Mouse (Mus musculus): ENCODE measurements around the gene Cmtm6. TPM values are rescaled to one million over a fixed set of nuclear protein-coding genes. Genes with fewer than 3 reads are reported as not detected.
"Not testable (repeated sequence)": the region's sequence is repeated elsewhere in the genome, so short reads cannot be mapped to it uniquely, and the experiment has no call there.

The Cmtm6 gene
- polyA plus RNA-seq, 1 experiment: 76.2 TPM

DNA sequence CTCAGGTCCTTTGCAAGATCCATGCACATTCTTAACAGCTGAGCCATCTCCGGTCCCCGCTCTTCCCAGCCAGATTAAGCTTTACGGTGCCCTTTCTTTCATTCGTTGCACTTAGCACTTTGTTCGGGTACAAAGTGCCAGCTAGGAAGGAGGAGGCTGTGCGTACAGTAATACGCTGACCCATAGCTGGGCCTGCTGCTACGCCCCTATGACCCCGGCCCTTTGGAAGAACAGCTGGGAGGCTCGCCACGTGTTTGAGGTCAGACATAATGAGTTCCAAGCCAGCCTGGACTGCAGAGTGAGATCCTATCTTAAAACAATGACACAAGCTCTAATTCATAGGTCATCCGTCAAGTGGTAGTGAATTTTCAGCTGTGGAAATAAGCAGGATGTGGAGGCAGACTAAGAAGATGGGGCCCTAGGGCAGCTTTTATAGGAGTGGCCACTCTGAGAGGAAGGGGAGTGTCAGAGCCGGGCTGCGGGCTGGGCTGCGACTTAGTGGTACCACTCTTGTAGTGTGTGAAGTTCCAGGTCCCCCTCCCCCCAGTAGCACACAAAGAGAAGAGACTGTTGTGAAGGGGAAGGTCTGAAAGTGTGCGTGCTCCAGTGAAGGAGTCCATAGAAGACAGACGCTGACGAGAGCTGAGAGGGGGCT is 14.1 kb upstream of the Cmtm6 start:
- WGBS: 96% methylated on average over 18 of the region's 18 CpGs
- TF ChIP-seq POLR2A (IDR thresholded peaks at IDR 0.05; ENCODE audit: control insufficient read depth, extremely low read depth, insufficient read depth, low read length, poor library complexity): no peak
- no peak for TF ChIP-seq CTCF (IDR thresholded peaks at IDR 0.05; ENCODE audit: borderline replicate concordance, control insufficient read depth, extremely low read depth, insufficient read depth, low read length, poor library complexity)
- Histone ChIP-seq H3K27ac (ENCODE audit: control insufficient read depth, insufficient read depth, low read length) (no peak overlapping the region), H3K4me1 (replicated peaks; ENCODE audit: control insufficient read depth, insufficient read depth, low read length) (no peaks in the 10 kb centered on the region), H3K4me3 (ENCODE audit: control insufficient read depth, insufficient read depth, low read length) (no peak overlapping the region), H3K27me3 (ENCODE audit: control insufficient read depth, insufficient read depth, low read length) (no peaks in the 10 kb centered on the region), H3K36me3 (ENCODE audit: control insufficient read depth, insufficient read depth, low read length) (peaks cover 52% of the 10 kb centered on the region)
- DNase-seq: no peak

GRCm38 (mm10) chr9:114727315-114727714 is 3.6 kb upstream of the Cmtm6 start:
- DNase-seq: no peak
- peaks cover 7% of the 10 kb centered on the region for H3K4me1 ChIP-seq (replicated peaks; ENCODE audit: control insufficient read depth, insufficient read depth, low read length)
- no peak overlapping the region for H3K27ac ChIP-seq (ENCODE audit: control insufficient read depth, insufficient read depth, low read length)
- TF ChIP-seq POLR2A (IDR thresholded peaks at IDR 0.05; ENCODE audit: control insufficient read depth, extremely low read depth, insufficient read depth, low read length, poor library complexity): no peak
- no peak for TF ChIP-seq CTCF (IDR thresholded peaks at IDR 0.05; ENCODE audit: borderline replicate concordance, control insufficient read depth, extremely low read depth, insufficient read depth, low read length, poor library complexity)
- peaks cover 20% of the 10 kb centered on the region for H3K36me3 ChIP-seq (ENCODE audit: control insufficient read depth, insufficient read depth, low read length)
- H3K27me3 ChIP-seq (ENCODE audit: control insufficient read depth, insufficient read depth, low read length): no peaks in the 10 kb centered on the region
- 2% methylated on average over 3 of the region's 3 CpGs for WGBS
- no peak overlapping the region for H3K4me3 ChIP-seq (ENCODE audit: control insufficient read depth, insufficient read depth, low read length)

GRCm38 (mm10) chr9:114728432-114728831 is 2.5 kb upstream of the Cmtm6 start:
- H3K4me3 ChIP-seq (ENCODE audit: control insufficient read depth, insufficient read depth, low read length); H3K36me3 ChIP-seq (ENCODE audit: control insufficient read depth, insufficient read depth, low read length); H3K27ac ChIP-seq (ENCODE audit: control insufficient read depth, insufficient read depth, low read length); H3K27me3 ChIP-seq (ENCODE audit: control insufficient read depth, insufficient read depth, low read length); H3K4me1 ChIP-seq (replicated peaks; ENCODE audit: control insufficient read depth, insufficient read depth, low read length); DNase-seq: not testable (repeated sequence)
- 85% methylated on average over 2 of the region's 2 CpGs for WGBS

GRCm38 (mm10) chr9:114729911-114730805 is 758 bp upstream of the Cmtm6 start:
- Histone ChIP-seq H3K27ac (ENCODE audit: control insufficient read depth, insufficient read depth, low read length) (peak overlapping the region; percentile 40), H3K4me1 (replicated peaks; ENCODE audit: control insufficient read depth, insufficient read depth, low read length) (peaks cover 13% of the 10 kb centered on the region), H3K27me3 (ENCODE audit: control insufficient read depth, insufficient read depth, low read length) (no peaks in the 10 kb centered on the region), H3K36me3 (ENCODE audit: control insufficient read depth, insufficient read depth, low read length) (no peaks in the 10 kb centered on the region), H3K4me3 (ENCODE audit: control insufficient read depth, insufficient read depth, low read length) (peak overlapping the region; percentile 87)
- WGBS: 15% methylated on average over 28 of the region's 30 CpGs
- peak; percentile 35 for DNase-seq
- TF ChIP-seq POLR2A (IDR thresholded peaks at IDR 0.05; ENCODE audit: control insufficient read depth, extremely low read depth, insufficient read depth, low read length, poor library complexity): no peak
- TF ChIP-seq CTCF (IDR thresholded peaks at IDR 0.05; ENCODE audit: borderline replicate concordance, control insufficient read depth, extremely low read depth, insufficient read depth, low read length, poor library complexity): no peak

- DNase-seq: peak; percentile 29
- 36% methylated on average over 12 of the region's 12 CpGs for WGBS
- Histone ChIP-seq H3K27me3 (ENCODE audit: control insufficient read depth, insufficient read depth, low read length) (no peaks in the 10 kb centered on the region), H3K4me1 (replicated peaks; ENCODE audit: control insufficient read depth, insufficient read depth, low read length) (peaks cover 13% of the 10 kb centered on the region), H3K4me3 (ENCODE audit: control insufficient read depth, insufficient read depth, low read length) (peak overlapping the region; percentile 87), H3K27ac (ENCODE audit: control insufficient read depth, insufficient read depth, low read length) (peak overlapping the region; percentile 73), H3K36me3 (ENCODE audit: control insufficient read depth, insufficient read depth, low read length) (no peaks in the 10 kb centered on the region)
- no peak for TF ChIP-seq POLR2A (IDR thresholded peaks at IDR 0.05; ENCODE audit: control insufficient read depth, extremely low read depth, insufficient read depth, low read length, poor library complexity)
- TF ChIP-seq CTCF (IDR thresholded peaks at IDR 0.05; ENCODE audit: borderline replicate concordance, control insufficient read depth, extremely low read depth, insufficient read depth, low read length, poor library complexity): no peak
These were observed 1.2 kb downstream of the Cmtm6 start for GRCm38 (mm10) chr9:114731871-114732682.

- Histone ChIP-seq H3K27ac (ENCODE audit: control insufficient read depth, insufficient read depth, low read length) (no peak overlapping the region), H3K36me3 (ENCODE audit: control insufficient read depth, insufficient read depth, low read length) (peaks cover 5% of the 10 kb centered on the region; the same call in 1 of the 2 replicates), H3K27me3 (ENCODE audit: control insufficient read depth, insufficient read depth, low read length) (no peaks in the 10 kb centered on the region), H3K4me3 (ENCODE audit: control insufficient read depth, insufficient read depth, low read length) (no peak overlapping the region), H3K4me1 (replicated peaks; ENCODE audit: control insufficient read depth, insufficient read depth, low read length) (peaks cover 13% of the 10 kb centered on the region)
- WGBS: 82% methylated on average over 2 of the region's 2 CpGs
- TF ChIP-seq POLR2A (IDR thresholded peaks at IDR 0.05; ENCODE audit: control insufficient read depth, extremely low read depth, insufficient read depth, low read length, poor library complexity) (no peak), CTCF (IDR thresholded peaks at IDR 0.05; ENCODE audit: borderline replicate concordance, control insufficient read depth, extremely low read depth, insufficient read depth, low read length, poor library complexity) (no peak)
- no peak for DNase-seq
These were observed 2.3 kb downstream of the Cmtm6 start for GRCm38 (mm10) chr9:114733238-114733637.

All from thymus, adult 2 months (tissue).